Mouse (Mus musculus): ENCODE measurements around the gene Ppp1r27. TPM values are rescaled to one million over a fixed set of nuclear protein-coding genes. Genes with fewer than 3 reads are reported as not detected.
A peak's percentile ranks its signal among the peaks of the same experiment; 100 is the strongest.

Gene Ppp1r27
- total and polyA plus RNA-seq, 2 experiments = 0.28 TPM; not detected in 1

GRCm38 (mm10) chr11:120580871-120581331 is 30.0 kb upstream of the Ppp1r27 start:
- H3K36me3 ChIP-seq (ENCODE audit: control insufficient read depth, insufficient read depth, low read length) = no peaks in the 10 kb centered on the region; the same call in 1 of the 2 replicates
- 3% methylated on average over 44 of the region's 44 CpGs for WGBS
- peaks cover 29% of the 10 kb centered on the region for H3K4me1 ChIP-seq (ENCODE audit: control insufficient read depth, insufficient read depth, low read length)

GRCm38 (mm10) chr11:120580190-120580589 is 29.3 kb upstream of the Ppp1r27 start:
- no peaks in the 10 kb centered on the region for H3K27me3 ChIP-seq (ENCODE audit: control insufficient read depth, insufficient read depth, low read length)
- WGBS = 40% methylated on average over 7 of the region's 7 CpGs
- H3K36me3 ChIP-seq (ENCODE audit: control insufficient read depth, insufficient read depth, low read length) = no peaks in the 10 kb centered on the region; the same call in 1 of the 2 replicates
- H3K79me2 ChIP-seq (ENCODE audit: control insufficient read depth, insufficient read depth, low read length) = peaks cover 14% of the 10 kb centered on the region; the same call in 1 of the 2 replicates
- DNase-seq (ENCODE audit: extremely low read depth, low read depth, low spot score) = no peak
- peak overlapping the region; percentile 100 for H3K27ac ChIP-seq (replicated peaks; ENCODE audit: insufficient read depth, low read depth, low read length)
- no peak for TF ChIP-seq POLR2A (IDR thresholded peaks at IDR 0.05; ENCODE audit: extremely low read depth, insufficient read depth, low read length)
- TF ChIP-seq CTCF (IDR thresholded peaks at IDR 0.05; ENCODE audit: low read depth, low read length) = no peak
- H3K4me1 ChIP-seq (ENCODE audit: control insufficient read depth, insufficient read depth, low read length) = peaks cover 31% of the 10 kb centered on the region
- H3K9ac ChIP-seq (ENCODE audit: low read depth, low read length) = peak overlapping the region; percentile 96
- peak overlapping the region; percentile 87 for H3K4me3 ChIP-seq (ENCODE audit: insufficient read depth, low read depth, low read length)

More at GRCm38 (mm10) chr11:120580871-120581331, 30.0 kb upstream of the Ppp1r27 start:
- Histone ChIP-seq H3K4me3 (ENCODE audit: insufficient read depth, low read depth, low read length) (peak overlapping the region; percentile 87), H3K9ac (ENCODE audit: low read depth, low read length) (peak overlapping the region; percentile 96), H3K79me2 (ENCODE audit: control insufficient read depth, insufficient read depth, low read length) (peaks cover 14% of the 10 kb centered on the region; the same call in 1 of the 2 replicates), H3K27ac (replicated peaks; ENCODE audit: insufficient read depth, low read depth, low read length) (peak overlapping the region; percentile 100), H3K27me3 (ENCODE audit: control insufficient read depth, insufficient read depth, low read length) (no peaks in the 10 kb centered on the region)
- no peak for DNase-seq (ENCODE audit: extremely low read depth, low read depth, low spot score)
- TF ChIP-seq POLR2A (IDR thresholded peaks at IDR 0.05; ENCODE audit: extremely low read depth, insufficient read depth, low read length) = 0 out of 2 replicates have a peak, but pooled peaks have one; percentile 33
- no peak for TF ChIP-seq CTCF (IDR thresholded peaks at IDR 0.05; ENCODE audit: low read depth, low read length)

DNA sequence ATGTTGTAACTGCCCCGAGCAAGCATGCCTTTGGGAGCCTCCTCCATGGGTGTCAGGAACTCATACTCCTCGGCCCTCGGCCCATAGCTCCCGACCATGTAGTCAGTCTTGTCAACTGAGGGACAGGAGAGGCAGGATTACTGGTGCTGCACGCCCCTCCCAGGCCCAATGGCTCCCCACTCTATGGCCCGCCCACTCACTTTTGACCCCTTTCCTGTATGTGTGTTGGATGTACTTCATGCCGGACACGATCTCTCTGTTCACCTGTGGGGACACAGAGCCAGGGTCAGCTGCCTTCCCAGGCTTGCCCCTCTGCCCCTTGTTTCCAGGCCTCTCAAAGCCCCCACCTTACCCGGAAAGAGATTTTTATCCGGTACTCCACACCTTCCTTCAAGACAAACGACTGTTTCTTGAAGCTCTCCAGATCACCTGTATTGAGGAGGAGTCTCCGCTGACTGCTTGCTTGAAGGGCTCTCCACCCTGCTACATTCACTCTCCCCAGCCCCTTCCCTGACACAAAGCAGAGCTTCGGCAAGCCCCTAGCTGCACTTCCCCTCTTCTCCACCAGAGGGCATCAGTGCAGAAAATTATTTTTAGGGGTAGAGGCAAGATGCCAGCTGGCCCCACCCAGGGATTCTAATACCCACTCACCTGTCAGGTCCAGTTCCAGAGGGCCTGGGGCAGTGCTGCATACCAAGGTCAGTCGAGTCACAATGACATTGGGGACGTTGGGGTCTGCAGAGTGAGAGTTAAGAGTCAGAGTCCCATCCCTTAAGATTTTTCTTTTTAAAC is 28.6 kb upstream of the Ppp1r27 start:
- H3K9ac ChIP-seq (ENCODE audit: low read depth, low read length) = peak overlapping the region; percentile 96
- 25% methylated on average over 15 of the region's 15 CpGs for WGBS
- TF ChIP-seq CTCF (IDR thresholded peaks at IDR 0.05; ENCODE audit: low read depth, low read length) (peak; percentile 82), POLR2A (IDR thresholded peaks at IDR 0.05; ENCODE audit: extremely low read depth, insufficient read depth, low read length) (0 out of 2 replicates have a peak, but pooled peaks have one; percentile 29)
- peak; percentile 66 for DNase-seq (ENCODE audit: extremely low read depth, low read depth, low spot score)
- H3K27me3 ChIP-seq (ENCODE audit: control insufficient read depth, insufficient read depth, low read length) = no peaks in the 10 kb centered on the region
- H3K79me2 ChIP-seq (ENCODE audit: control insufficient read depth, insufficient read depth, low read length) = peaks cover 14% of the 10 kb centered on the region; the same call in 1 of the 2 replicates
- peaks cover 32% of the 10 kb centered on the region for H3K4me1 ChIP-seq (ENCODE audit: control insufficient read depth, insufficient read depth, low read length)
- no peaks in the 10 kb centered on the region; the same call in 1 of the 2 replicates for H3K36me3 ChIP-seq (ENCODE audit: control insufficient read depth, insufficient read depth, low read length)
- peak overlapping the region; percentile 100 for H3K27ac ChIP-seq (replicated peaks; ENCODE audit: insufficient read depth, low read depth, low read length)
- peak overlapping the region; percentile 61 for H3K4me3 ChIP-seq (ENCODE audit: insufficient read depth, low read depth, low read length)

- H3K36me3 ChIP-seq (ENCODE audit: control insufficient read depth, insufficient read depth, low read length) = no peaks in the 10 kb centered on the region; the same call in 1 of the 2 replicates
- peak overlapping the region; percentile 61 for H3K4me3 ChIP-seq (ENCODE audit: insufficient read depth, low read depth, low read length)
- H3K9ac ChIP-seq (ENCODE audit: low read depth, low read length) = peak overlapping the region; percentile 91
- peaks cover 36% of the 10 kb centered on the region for H3K4me1 ChIP-seq (ENCODE audit: control insufficient read depth, insufficient read depth, low read length)
- no peaks in the 10 kb centered on the region for H3K27me3 ChIP-seq (ENCODE audit: control insufficient read depth, insufficient read depth, low read length)
- no peak for DNase-seq (ENCODE audit: extremely low read depth, low read depth, low spot score)
- TF ChIP-seq CTCF (IDR thresholded peaks at IDR 0.05; ENCODE audit: low read depth, low read length) (no peak), POLR2A (IDR thresholded peaks at IDR 0.05; ENCODE audit: extremely low read depth, insufficient read depth, low read length) (no peak)
- peaks cover 14% of the 10 kb centered on the region; the same call in 1 of the 2 replicates for H3K79me2 ChIP-seq (ENCODE audit: control insufficient read depth, insufficient read depth, low read length)
- 41% methylated on average over 11 of the region's 11 CpGs for WGBS
- peak overlapping the region; percentile 100 for H3K27ac ChIP-seq (replicated peaks; ENCODE audit: insufficient read depth, low read depth, low read length)
Measured at GRCm38 (mm10) chr11:120578694-120579243, 27.8 kb upstream of the Ppp1r27 start.

DNA sequence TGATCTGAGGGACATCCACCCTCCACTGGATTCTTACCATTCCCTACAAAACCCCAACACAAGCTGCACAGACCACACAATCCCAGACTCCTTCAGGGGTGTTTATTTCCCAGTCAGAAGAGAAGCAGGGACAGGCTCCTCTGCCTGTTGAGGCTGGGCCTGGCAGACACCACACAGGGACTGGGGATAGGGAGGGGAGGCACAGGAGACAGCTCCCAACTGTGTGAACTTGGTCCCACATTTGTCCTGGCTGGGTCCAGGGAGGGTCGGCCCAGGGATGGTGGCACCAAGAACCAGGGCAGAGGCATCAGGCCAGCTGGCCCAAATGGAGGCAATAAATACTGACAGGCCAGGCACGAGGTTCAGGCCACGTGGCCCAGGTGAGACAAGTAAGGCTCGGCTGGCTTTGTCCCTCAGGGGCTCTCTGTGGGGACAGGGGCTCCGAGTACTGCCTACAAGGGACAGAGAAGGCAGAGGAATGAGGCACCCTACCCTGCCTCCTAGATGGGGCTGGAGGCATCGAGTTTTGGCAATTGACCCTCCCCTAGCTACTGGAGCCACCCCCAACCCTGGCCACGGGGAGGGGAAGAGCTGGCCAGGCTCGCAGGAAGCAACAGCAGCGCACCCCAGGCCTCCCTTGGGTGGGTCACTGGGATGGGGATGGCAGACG is 27.2 kb upstream of the Ppp1r27 start:
- TF ChIP-seq CTCF (IDR thresholded peaks at IDR 0.05; ENCODE audit: low read depth, low read length) (no peak), POLR2A (IDR thresholded peaks at IDR 0.05; ENCODE audit: extremely low read depth, insufficient read depth, low read length) (peak; percentile 41; the same call in 1 of the 2 replicates)
- Histone ChIP-seq H3K27ac (replicated peaks; ENCODE audit: insufficient read depth, low read depth, low read length) (peak overlapping the region; percentile 100), H3K79me2 (ENCODE audit: control insufficient read depth, insufficient read depth, low read length) (peaks cover 14% of the 10 kb centered on the region; the same call in 1 of the 2 replicates), H3K4me1 (ENCODE audit: control insufficient read depth, insufficient read depth, low read length) (peaks cover 36% of the 10 kb centered on the region), H3K4me3 (ENCODE audit: insufficient read depth, low read depth, low read length) (peak overlapping the region; percentile 61), H3K27me3 (ENCODE audit: control insufficient read depth, insufficient read depth, low read length) (no peaks in the 10 kb centered on the region), H3K36me3 (ENCODE audit: control insufficient read depth, insufficient read depth, low read length) (no peaks in the 10 kb centered on the region; the same call in 1 of the 2 replicates), H3K9ac (ENCODE audit: low read depth, low read length) (peak overlapping the region; percentile 91)
- peak; percentile 85 for DNase-seq (ENCODE audit: extremely low read depth, low read depth, low spot score)
- WGBS = 30% methylated on average over 10 of the region's 10 CpGs
